Mouse (Mus musculus) G1E (cell line): ENCODE data around the gene Clcn2. TPM values are rescaled to one million over a fixed set of nuclear protein-coding genes. Genes with fewer than 3 reads are reported as not detected.
"Not testable (repeated sequence)": the region's sequence is repeated elsewhere in the genome, so short reads cannot be mapped to it uniquely, and the experiment has no call there.

ENCODE experiments used
- ATAC-seq: 2 replicates; pipeline ENCODE4 v1.8.0; 2016; ENCODE audit warnings: mild to moderate bottlenecking; ENCODE audit not compliant: insufficient number of reproducible peaks, poor library complexity, low FRiP score, severe bottlenecking; ENCODE audit errors: extremely low read depth
- DNase-seq: peaks from one replicate; pipeline ENCODE4 v3.0.0; 2012; ENCODE audit warnings: low spot score
- H3K27me3 ChIP-seq: 2 replicates; pipeline ENCODE4 v1.6.1; 2012; ENCODE audit warnings: mild to moderate bottlenecking, low read length, inconsistent platforms; ENCODE audit not compliant: insufficient read depth
- H3K36me3 ChIP-seq: replicated peaks from 2 replicates; pipeline ENCODE3; 2012; ENCODE audit warnings: mild to moderate bottlenecking, inconsistent platforms
- H3K4me1 ChIP-seq: 2 replicates; pipeline ENCODE4 v1.6.1; 2012; ENCODE audit warnings: low read depth, low read length, inconsistent platforms, mixed read lengths; ENCODE audit not compliant: insufficient read depth
- H3K4me3 ChIP-seq: 2 replicates; pipeline ENCODE4 v1.5.1; 2012; ENCODE audit warnings: low read depth, mild to moderate bottlenecking, inconsistent platforms, low read length, moderate library complexity, mixed read lengths
- H3K9me3 ChIP-seq: replicated peaks from 2 replicates; pipeline ENCODE4 v1.6.1; 2012; ENCODE audit warnings: inconsistent platforms
- CTCF ChIP-seq: IDR thresholded peaks from 2 replicates; pipeline ENCODE4 v1.5.1; 2012; ENCODE audit warnings: low read depth, low read length, inconsistent platforms, mixed read lengths
- GATA1 ChIP-seq: IDR thresholded peaks from 2 replicates; pipeline ENCODE4 v1.6.1; 2012; ENCODE audit warnings: borderline replicate concordance, low read length, inconsistent platforms, mixed read lengths
- GATA2 ChIP-seq: IDR thresholded peaks from 2 replicates; pipeline ENCODE4 v1.6.1; 2012; ENCODE audit warnings: low read depth, low read length, inconsistent platforms, borderline replicate concordance
- POLR2AphosphoS5 ChIP-seq: IDR thresholded peaks from 2 replicates; pipeline ENCODE4 v1.6.1; 2012; ENCODE audit warnings: low read depth, low read length, inconsistent platforms; ENCODE audit not compliant: insufficient replicate concordance
- TAL1 ChIP-seq: conservative IDR thresholded peaks from 2 replicates; pipeline ENCODE4 v1.6.1; 2012; ENCODE audit warnings: low read depth, low read length, inconsistent platforms, mixed read lengths
- polyA plus RNA-seq: library from polyadenylated mRNA; stranded (reverse); fragments of >175 nt; gene quantifications from 2 replicates; pipeline ENCODE4 v1.2.3, GENCODE M21; 2012
- total RNA-seq, 2 experiments: library from RNA; stranded (forward) in 1 of 2; stranded (reverse) in 1 of 2; fragments of 200-1000 nt in 1 of 2; fragments of >200 nt in 1 of 2; fragmentation: Nextera tagmentation in 1 of 2; gene quantifications; 2 replicates each; pipeline ENCODE4 v1.2.3; 2014 to 2017

Clcn2 gene
- total and polyA plus RNA-seq, 3 experiments, result 16.4 to 55.5 (median 25.8) TPM

DNA sequence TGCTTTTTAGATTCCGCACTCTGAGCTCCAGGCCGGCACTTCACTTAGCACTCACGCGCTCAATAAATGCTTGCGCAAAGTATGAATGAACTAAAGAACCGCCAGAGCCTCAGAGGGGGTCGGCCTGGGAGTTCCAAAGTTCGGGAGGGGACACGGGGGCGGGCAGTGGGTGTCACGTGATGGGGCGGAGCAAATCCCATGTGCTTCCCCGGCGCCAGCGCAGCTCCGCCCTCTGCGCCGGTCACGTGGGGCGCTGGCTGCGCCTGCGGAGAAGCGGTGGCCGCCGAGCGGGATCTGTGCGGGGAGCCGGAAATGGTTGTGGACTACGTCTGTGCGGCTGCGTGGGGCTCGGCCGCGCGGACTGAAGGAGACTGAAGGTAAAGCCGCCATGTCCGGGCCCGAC is 45.0 kb downstream of the Clcn2 start:
- Histone ChIP-seq H3K27me3 (no peaks in the 10 kb centered on the region), H3K9me3 (no peaks in the 10 kb centered on the region), H3K4me3 (peak overlapping the region; percentile 85), H3K36me3 (peaks cover 40% of the 10 kb centered on the region), H3K4me1 (peaks cover 46% of the 10 kb centered on the region)
- TF ChIP-seq GATA2 (no peak), POLR2AphosphoS5 (no peak), TAL1 (no peak), GATA1 (no peak), CTCF (no peak)
- ATAC-seq (peak; percentile 48), DNase-seq (peak; percentile 84)

DNA sequence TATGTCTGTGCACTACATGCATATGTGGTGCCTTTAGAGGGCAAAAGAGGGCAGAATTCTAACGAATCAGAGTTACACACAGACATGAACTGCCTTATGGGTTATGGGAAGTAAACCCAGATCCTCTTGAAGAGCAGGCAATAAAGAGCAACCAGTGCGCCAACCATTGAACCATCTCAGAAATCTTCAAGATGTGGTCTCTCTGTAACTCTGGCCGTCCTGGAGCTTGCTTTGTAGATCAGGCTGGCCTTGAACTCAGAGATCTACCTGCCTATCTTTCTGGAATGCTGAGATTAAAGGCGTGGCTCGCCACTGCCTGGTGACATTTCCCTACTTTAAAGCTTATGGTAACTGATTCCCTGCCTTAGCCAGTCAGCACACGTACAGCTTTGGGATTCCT is 45.7 kb downstream of the Clcn2 start:
- Histone ChIP-seq H3K36me3 (peaks cover 34% of the 10 kb centered on the region), H3K27me3 (no peaks in the 10 kb centered on the region), H3K4me3 (peak overlapping the region; percentile 85), H3K4me1 (peaks cover 40% of the 10 kb centered on the region), H3K9me3 (no peaks in the 10 kb centered on the region)
- ATAC-seq (no peak), DNase-seq (no peak)
- TF ChIP-seq POLR2AphosphoS5 (no peak), GATA2 (no peak), TAL1 (no peak), GATA1 (no peak), CTCF (no peak)

DNA sequence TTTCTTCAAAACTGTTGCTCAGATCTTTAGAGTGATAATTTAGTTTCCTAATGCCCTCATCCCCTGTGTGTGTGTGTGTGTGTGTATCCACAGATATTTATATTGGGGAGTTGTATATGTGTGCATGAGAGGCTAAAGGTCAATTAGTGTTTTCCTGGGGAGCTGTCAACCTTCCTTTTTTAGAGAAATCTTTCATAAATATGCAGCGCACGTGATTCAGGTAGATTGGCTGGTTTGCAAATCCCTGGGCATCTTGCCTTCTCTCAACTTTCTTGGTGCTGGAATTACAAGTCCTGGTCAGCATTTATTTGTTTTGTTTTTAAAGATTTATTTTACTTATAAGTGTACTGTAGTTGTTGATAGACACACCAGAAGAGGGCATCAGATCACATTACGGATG is 47.3 kb downstream of the Clcn2 start:
- no peak for TF ChIP-seq GATA2
- TF ChIP-seq TAL1, result no peak
- no peak for TF ChIP-seq POLR2AphosphoS5
- TF ChIP-seq CTCF, result no peak
- TF ChIP-seq GATA1, result no peak
- ATAC-seq (no peak), DNase-seq (no peak)
- Histone ChIP-seq H3K9me3 (no peaks in the 10 kb centered on the region), H3K27me3 (no peaks in the 10 kb centered on the region), H3K4me3 (no peak overlapping the region), H3K36me3 (peaks cover 24% of the 10 kb centered on the region), H3K4me1 (peaks cover 25% of the 10 kb centered on the region)

DNA sequence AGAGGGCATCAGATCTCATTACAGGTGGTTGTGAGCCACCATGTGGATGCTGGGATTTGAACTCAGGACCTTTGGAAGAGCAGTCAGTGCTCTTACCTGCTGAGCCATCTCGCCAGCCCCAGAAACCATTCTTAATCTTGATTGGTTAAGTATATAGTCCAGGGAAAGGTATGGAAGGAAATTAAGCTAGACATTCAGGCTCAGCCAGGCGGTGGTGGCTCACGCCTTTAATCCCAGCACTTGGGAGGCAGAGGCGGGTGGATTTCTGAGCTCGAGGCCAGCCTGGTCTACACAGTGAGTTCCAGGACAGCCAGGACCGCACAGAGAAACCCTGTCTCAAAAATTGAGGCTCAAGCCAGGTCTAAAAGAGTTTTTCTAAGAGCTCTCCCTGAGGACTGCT is 49.5 kb downstream of the Clcn2 start, which contains the start of gene Eif4g1:
Gene Eif4g1 (plus strand): TSS at position 301 of the 400 bp plus-strand sequence.
- DNase-seq, H3K27me3 ChIP-seq, H3K4me3 ChIP-seq, H3K9me3 ChIP-seq, ATAC-seq: not testable (repeated sequence)
- H3K36me3 ChIP-seq, result peaks cover 26% of the 10 kb centered on the region
- peaks cover 10% of the 10 kb centered on the region for H3K4me1 ChIP-seq

DNA sequence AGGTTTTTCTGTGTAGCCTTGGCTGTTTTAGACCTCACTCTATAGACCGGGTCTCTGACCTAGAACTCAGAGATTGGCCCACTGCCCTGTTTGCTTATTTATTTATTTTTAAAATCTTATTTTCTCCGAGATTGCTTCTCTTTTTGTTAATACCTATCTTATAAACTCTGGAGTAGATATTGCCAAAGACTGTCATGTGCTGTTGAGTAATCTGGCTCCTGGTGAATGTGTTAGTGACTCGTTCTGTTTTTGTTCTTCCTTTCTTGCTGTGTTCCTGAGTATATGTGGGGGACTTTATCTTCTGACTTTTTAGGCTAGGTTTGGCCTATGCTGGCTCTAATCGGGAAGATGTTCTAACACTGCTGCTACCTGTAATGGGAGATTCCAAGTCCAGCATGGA is 59.9 kb downstream of the Clcn2 start:
- ATAC-seq, result no peak
- DNase-seq, result no peak
- no peak overlapping the region for H3K4me3 ChIP-seq
- TF ChIP-seq TAL1 (no peak), POLR2AphosphoS5 (no peak)
- peaks cover 9% of the 10 kb centered on the region for H3K4me1 ChIP-seq
- H3K27me3 ChIP-seq, result no peaks in the 10 kb centered on the region
- H3K9me3 ChIP-seq, result no peaks in the 10 kb centered on the region
- peaks cover 97% of the 10 kb centered on the region for H3K36me3 ChIP-seq

DNA sequence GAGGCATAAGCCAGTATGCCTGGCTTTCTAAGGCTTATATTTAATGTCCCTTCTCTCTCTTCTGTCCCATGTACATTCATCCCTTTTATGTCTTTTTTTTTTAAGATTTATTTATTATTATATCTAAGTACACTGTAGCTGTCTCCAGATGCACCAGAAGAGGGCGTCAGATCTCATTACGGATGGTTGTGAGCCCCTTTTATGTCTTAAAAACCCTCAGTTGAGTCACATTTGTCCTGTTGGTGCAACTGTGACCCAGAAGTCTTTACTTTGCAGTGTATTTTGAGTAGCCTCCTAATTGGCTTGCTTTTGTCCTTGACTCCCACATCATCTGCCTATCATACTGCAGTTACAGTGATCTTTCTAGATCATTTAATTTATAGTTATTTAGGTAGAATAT is 64.2 kb downstream of the Clcn2 start:
- TF ChIP-seq POLR2AphosphoS5 (no peak), TAL1 (no peak), CTCF (no peak), GATA1 (no peak), GATA2 (no peak)
- Histone ChIP-seq H3K9me3 (no peaks in the 10 kb centered on the region), H3K4me3 (no peak overlapping the region; the same call in 1 of the 2 replicates), H3K27me3 (no peaks in the 10 kb centered on the region), H3K36me3 (peaks cover 54% of the 10 kb centered on the region), H3K4me1 (peaks cover 15% of the 10 kb centered on the region)
- DNase-seq (no peak), ATAC-seq (no peak)

Other genes with a start within 250 kb of the Clcn2 start
- 40.5 and 43.6 TPM in 2 replicates for gene Eif2b5, start 218.9 kb downstream of the Clcn2 start, total RNA-seq (2014; fragmentation: Nextera tagmentation)
- gene Eif2b5, start 218.9 kb downstream of the Clcn2 start, total RNA-seq (2017), result 105 and 107 TPM in 2 replicates
- 24.8 and 25.5 TPM in 2 replicates for gene Eif2b5, start 218.9 kb downstream of the Clcn2 start, polyA plus RNA-seq
- gene Dvl3, start 200.8 kb downstream of the Clcn2 start, total RNA-seq (2014; fragmentation: Nextera tagmentation), result 51.8 and 57.2 TPM in 2 replicates
- gene Dvl3, start 200.8 kb downstream of the Clcn2 start, total RNA-seq (2017), result 2.8 and 3.0 TPM in 2 replicates
- gene Dvl3, start 200.8 kb downstream of the Clcn2 start, polyA plus RNA-seq, result 26.9 and 28.2 TPM in 2 replicates
- 302 and 342 TPM in 2 replicates for gene Ap2m1, start 182.3 kb downstream of the Clcn2 start, total RNA-seq (2014; fragmentation: Nextera tagmentation)
- gene Ap2m1, start 182.3 kb downstream of the Clcn2 start, total RNA-seq (2017), result 173 and 186 TPM in 2 replicates
- gene Ap2m1, start 182.3 kb downstream of the Clcn2 start, polyA plus RNA-seq, result 67.5 and 73.4 TPM in 2 replicates
- 34.6 and 35.1 TPM in 2 replicates for gene Abcf3, start 169.2 kb downstream of the Clcn2 start, total RNA-seq (2014; fragmentation: Nextera tagmentation)
- 66.1 and 70.1 TPM in 2 replicates for gene Abcf3, start 169.2 kb downstream of the Clcn2 start, total RNA-seq (2017)
- 21.1 and 22.1 TPM in 2 replicates for gene Abcf3, start 169.2 kb downstream of the Clcn2 start, polyA plus RNA-seq
- not detected in 2 replicates for gene Vwa5b2, start 128.3 kb downstream of the Clcn2 start, total RNA-seq (2014; fragmentation: Nextera tagmentation)
- gene Vwa5b2, start 128.3 kb downstream of the Clcn2 start, total RNA-seq (2017), result 0.29 TPM in 1 of 2 replicates, not detected in the other
- gene Vwa5b2, start 128.3 kb downstream of the Clcn2 start, polyA plus RNA-seq, result 0.02 and 0.07 TPM in 2 replicates
- gene Eef1akmt4, start 106.2 kb downstream of the Clcn2 start, total RNA-seq (2014; fragmentation: Nextera tagmentation), result 16.4 and 22.1 TPM in 2 replicates
- gene Eef1akmt4, start 106.2 kb downstream of the Clcn2 start, total RNA-seq (2017), result 9.8 and 11.5 TPM in 2 replicates
- 6.0 and 8.7 TPM in 2 replicates for gene Eef1akmt4, start 106.2 kb downstream of the Clcn2 start, polyA plus RNA-seq
- gene Gm49333, start 106.1 kb downstream of the Clcn2 start, total RNA-seq (2014; fragmentation: Nextera tagmentation), result not detected in 2 replicates
- gene Gm49333, start 106.1 kb downstream of the Clcn2 start, total RNA-seq (2017), result not detected in 2 replicates
- not detected in 2 replicates for gene Gm49333, start 106.1 kb downstream of the Clcn2 start, polyA plus RNA-seq
- 36.3 and 45.6 TPM in 2 replicates for gene Alg3, start 106.0 kb downstream of the Clcn2 start, total RNA-seq (2014; fragmentation: Nextera tagmentation)
- 9.9 and 12.0 TPM in 2 replicates for gene Alg3, start 106.0 kb downstream of the Clcn2 start, total RNA-seq (2017)
- 5.5 and 12.8 TPM in 2 replicates for gene Alg3, start 106.0 kb downstream of the Clcn2 start, polyA plus RNA-seq
- not detected in 2 replicates for gene Camk2n2, start 96.5 kb downstream of the Clcn2 start, total RNA-seq (2014; fragmentation: Nextera tagmentation)
- 0.22 and 0.58 TPM in 2 replicates for gene Camk2n2, start 96.5 kb downstream of the Clcn2 start, total RNA-seq (2017)
- gene Camk2n2, start 96.5 kb downstream of the Clcn2 start, polyA plus RNA-seq, result 1.1 and 1.2 TPM in 2 replicates
- gene Ece2, start 87.9 kb downstream of the Clcn2 start, total RNA-seq (2014; fragmentation: Nextera tagmentation), result 0.58 TPM in 1 of 2 replicates, not detected in the other
- gene Ece2, start 87.9 kb downstream of the Clcn2 start, total RNA-seq (2017), result 0.12 and 0.16 TPM in 2 replicates
- not detected in 2 replicates for gene Ece2, start 87.9 kb downstream of the Clcn2 start, polyA plus RNA-seq
- 175 and 205 TPM in 2 replicates for gene Psmd2, start 66.1 kb downstream of the Clcn2 start, total RNA-seq (2014; fragmentation: Nextera tagmentation)
- gene Psmd2, start 66.1 kb downstream of the Clcn2 start, total RNA-seq (2017), result 246 and 273 TPM in 2 replicates
- gene Psmd2, start 66.1 kb downstream of the Clcn2 start, polyA plus RNA-seq, result 349 and 352 TPM in 2 replicates
- 325 and 411 TPM in 2 replicates for gene Eif4g1, start 49.4 kb downstream of the Clcn2 start, total RNA-seq (2014; fragmentation: Nextera tagmentation)
- 257 and 270 TPM in 2 replicates for gene Eif4g1, start 49.4 kb downstream of the Clcn2 start, total RNA-seq (2017)
- gene Eif4g1, start 49.4 kb downstream of the Clcn2 start, polyA plus RNA-seq, result 957 and 1,213 TPM in 2 replicates
- gene Fam131a, start 24.5 kb downstream of the Clcn2 start, total RNA-seq (2014; fragmentation: Nextera tagmentation), result 3.1 and 3.9 TPM in 2 replicates
- 1.2 and 2.6 TPM in 2 replicates for gene Fam131a, start 24.5 kb downstream of the Clcn2 start, total RNA-seq (2017)
- gene Fam131a, start 24.5 kb downstream of the Clcn2 start, polyA plus RNA-seq, result 9.5 and 10.1 TPM in 2 replicates
- 17.5 and 22.7 TPM in 2 replicates for gene Polr2h, start 81 bp downstream of the Clcn2 start, total RNA-seq (2014; fragmentation: Nextera tagmentation)
- 95.7 and 97.6 TPM in 2 replicates for gene Polr2h, start 81 bp downstream of the Clcn2 start, total RNA-seq (2017)
- 3.3 and 6.1 TPM in 2 replicates for gene Polr2h, start 81 bp downstream of the Clcn2 start, polyA plus RNA-seq
- not detected in 2 replicates for gene Chrd, start 15.4 kb upstream of the Clcn2 start, total RNA-seq (2014; fragmentation: Nextera tagmentation)
- 0.05 and 0.06 TPM in 2 replicates for gene Chrd, start 15.4 kb upstream of the Clcn2 start, total RNA-seq (2017)
- not detected in 2 replicates for gene Chrd, start 15.4 kb upstream of the Clcn2 start, polyA plus RNA-seq
- gene Thpo, start 16.8 kb upstream of the Clcn2 start, total RNA-seq (2014; fragmentation: Nextera tagmentation), result not detected in 2 replicates
- not detected in 2 replicates for gene Thpo, start 16.8 kb upstream of the Clcn2 start, total RNA-seq (2017)
- not detected in 2 replicates for gene Thpo, start 16.8 kb upstream of the Clcn2 start, polyA plus RNA-seq